Mouse (Mus musculus) adrenal gland, postnatal 14 days (tissue): ENCODE data around the gene Fgf15. TPM values are rescaled to one million over a fixed set of nuclear protein-coding genes. Genes with fewer than 3 reads are reported as not detected.

Source experiments
- total RNA-seq: library from RNA; stranded (reverse); gene quantifications from 2 replicates; pipeline ENCODE4 v1.2.3, GENCODE M21; 2021

The Fgf15 gene
- total RNA-seq, 1 experiment from 2014 or later = not detected

Other genes starting within 250 kb of the Fgf15 start
- gene Ano1, start 144.6 kb upstream of the Fgf15 start, total RNA-seq = 34.8 and 40.9 TPM in 2 replicates
- 0.70 and 0.83 TPM in 2 replicates for gene Fgf3, start 58.4 kb upstream of the Fgf15 start, total RNA-seq
- not detected in 2 replicates for gene Fgf4, start 49.2 kb upstream of the Fgf15 start, total RNA-seq
- gene LTO1, start 18.6 kb downstream of the Fgf15 start, total RNA-seq = 24.1 and 33.2 TPM in 2 replicates
- 95.5 and 104 TPM in 2 replicates for gene Ccnd1, start 43.4 kb downstream of the Fgf15 start, total RNA-seq